Mouse (Mus musculus) thymus, adult 18-20 months (tissue): Measurements from ENCODE around the gene Fxyd1.

Experiments
- DNase-seq, 2 experiments: peaks; one replicate each; pipeline ENCODE4 v3.0.0; 2022; ENCODE audit warnings: mixed read lengths in 2 of 2

The Fxyd1 gene

DNA sequence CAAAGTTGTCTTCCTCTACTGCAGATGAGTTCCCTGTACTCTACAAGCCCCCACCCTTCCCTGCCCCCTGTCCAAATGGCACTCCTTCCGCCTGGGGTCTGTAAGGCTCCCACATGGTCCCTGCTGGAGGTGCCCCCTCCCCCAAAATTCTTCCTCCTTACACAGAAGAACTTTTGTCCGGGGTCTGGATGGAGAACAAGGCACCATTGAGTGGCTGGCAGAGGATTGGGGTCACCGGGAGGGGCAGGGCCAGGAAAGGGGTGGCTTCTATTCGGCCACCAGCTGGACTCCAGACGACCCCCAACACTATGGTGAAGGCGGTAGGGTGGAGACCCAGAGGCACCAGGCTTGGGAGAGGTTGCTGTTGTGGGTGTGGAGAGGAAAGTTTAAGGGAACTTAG is 20.5 kb upstream of the Fxyd1 start:
- DNase-seq = no peak

DNA sequence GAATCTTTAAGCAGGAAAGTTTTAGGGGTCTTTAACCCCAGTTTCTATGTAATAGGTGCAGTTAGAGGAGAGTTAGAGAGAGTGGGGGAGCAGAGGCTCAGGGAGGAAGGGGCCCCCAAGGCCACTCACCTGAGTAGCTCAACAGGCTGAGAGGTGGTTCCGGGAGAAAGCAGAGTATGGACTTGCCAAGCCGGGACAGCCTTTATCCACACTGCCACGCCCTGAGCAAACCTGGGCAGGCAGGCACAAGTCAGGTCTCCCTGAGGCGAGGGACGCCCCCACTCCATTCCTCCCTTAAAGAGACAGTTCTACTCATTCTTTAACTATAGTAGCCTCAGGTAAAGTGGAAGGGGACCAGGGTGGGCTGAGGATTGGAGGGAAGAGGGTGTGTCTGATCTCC is 19.5 kb upstream of the Fxyd1 start, which contains the start of gene Fxyd3:
Gene Fxyd3, minus strand, starts transcription at position 213 of the 400 bp plus-strand sequence.
- no peak for DNase-seq

GRCm38 (mm10) chr7:31074713-31075069 is 17.7 kb upstream of the Fxyd1 start:
- DNase-seq = no peak

- DNase-seq = no peak
These were observed 17.2 kb upstream of the Fxyd1 start for GRCm38 (mm10) chr7:31074061-31074712.

DNA sequence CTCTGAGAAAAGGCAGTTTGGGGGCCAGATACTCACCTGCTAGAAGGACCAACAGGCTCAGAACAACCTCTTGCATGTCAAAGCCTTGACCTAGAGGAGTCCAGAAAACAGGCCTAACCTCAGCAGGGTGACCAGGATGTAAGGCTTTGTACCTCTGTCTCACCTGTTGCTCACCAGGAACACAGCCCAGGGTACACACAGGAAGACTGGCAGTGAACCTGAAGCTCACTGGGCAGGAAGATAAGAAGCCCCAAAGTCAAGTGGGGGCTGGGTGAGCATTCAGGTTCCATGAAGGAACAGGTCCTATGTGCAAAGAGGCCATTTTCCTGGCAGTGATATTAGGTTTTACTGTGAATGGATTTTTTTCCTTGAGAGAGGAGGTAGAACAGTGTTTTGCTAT is 16.5 kb upstream of the Fxyd1 start:
- DNase-seq = no peak

DNA sequence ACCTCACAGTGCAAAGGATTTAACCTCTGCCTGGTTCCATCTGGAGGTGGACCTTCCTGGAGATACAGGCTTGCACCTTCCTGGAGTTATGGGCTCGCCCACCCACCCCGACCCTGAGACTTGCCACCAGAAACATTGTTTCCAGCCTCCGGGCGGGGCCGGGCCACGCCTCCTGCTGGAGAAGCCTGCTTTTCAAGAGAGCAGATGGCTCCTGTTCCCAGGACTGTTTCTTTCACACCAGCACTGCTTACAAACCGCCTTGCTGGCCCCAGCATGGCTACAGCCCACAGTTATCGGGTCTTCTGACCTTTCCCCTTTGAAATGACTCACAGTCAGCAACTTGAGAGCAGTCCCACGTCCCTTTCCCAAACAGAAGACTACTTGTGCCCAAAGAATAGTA is 15.3 kb upstream of the Fxyd1 start:
- DNase-seq = no peak

DNA sequence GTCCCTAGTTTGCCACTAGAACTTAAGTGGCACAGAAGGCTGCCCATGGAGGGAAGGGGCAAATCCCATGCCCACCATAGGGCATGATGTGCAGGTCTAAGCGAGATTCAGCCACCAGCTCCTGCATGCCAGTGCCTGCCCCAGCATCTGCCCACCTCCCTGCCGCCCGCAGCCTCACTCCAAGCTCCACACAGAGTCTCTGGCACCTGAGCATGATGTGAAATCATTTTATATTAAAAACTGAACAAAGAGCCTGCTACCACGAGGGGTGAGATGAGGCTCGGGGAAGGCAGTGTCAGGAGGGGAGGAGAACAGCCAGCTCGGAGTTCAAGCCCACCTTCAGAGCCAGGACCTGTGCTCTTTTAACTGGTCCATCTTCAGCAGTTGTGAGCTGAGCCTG is 13.3 kb upstream of the Fxyd1 start:
- DNase-seq = no peak

GRCm38 (mm10) chr7:31069491-31069890 is 12.5 kb upstream of the Fxyd1 start:
- no peak for DNase-seq

DNA sequence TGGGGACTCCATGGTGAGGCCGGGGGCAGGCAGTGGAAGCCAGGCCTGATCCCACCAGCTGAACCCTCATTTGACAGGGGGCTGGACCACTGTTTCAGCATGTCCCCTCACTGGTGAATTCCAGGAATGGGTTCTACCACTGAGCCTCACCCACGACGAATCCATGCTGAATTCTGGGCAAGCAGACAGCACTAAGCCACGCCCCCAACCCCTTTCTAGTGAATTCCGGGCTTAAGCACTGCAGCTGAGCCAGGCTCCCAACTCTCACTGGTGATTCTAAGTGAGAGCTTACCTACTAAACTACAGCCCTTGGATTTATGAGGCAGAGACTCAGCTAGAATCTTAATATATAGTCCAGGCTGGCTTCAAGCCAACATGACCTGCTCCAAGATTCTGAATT is 10.8 kb upstream of the Fxyd1 start:
- DNase-seq = no peak

DNA sequence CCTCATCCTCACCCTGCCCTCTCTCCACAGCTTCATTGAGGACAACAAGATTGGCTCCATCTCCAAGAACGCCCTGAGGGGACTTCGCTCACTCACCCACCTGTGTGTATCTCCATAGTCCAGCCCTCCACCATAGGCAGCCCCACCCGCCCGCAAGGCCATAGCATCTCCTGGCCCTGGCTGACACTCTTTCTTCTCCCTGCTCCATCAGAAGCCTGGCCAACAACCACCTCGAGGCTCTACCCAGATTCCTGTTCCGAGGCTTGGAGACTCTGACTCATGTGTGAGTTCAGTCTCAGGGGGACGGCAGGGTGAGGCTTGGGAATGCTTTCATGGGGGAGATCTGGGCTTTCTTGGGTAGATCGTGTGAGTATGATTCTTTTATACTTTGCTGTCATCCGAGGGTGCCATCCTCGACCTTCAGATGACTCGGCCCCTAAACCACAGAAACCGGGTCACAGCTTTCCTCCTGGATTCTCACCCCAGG is 6.1 kb upstream of the Fxyd1 start:
- DNase-seq = no peak

- no peak for DNase-seq
These were observed 3.6 kb upstream of the Fxyd1 start for GRCm38 (mm10) chr7:31060621-31061010.

GRCm38 (mm10) chr7:31059919-31060620 is 3.1 kb upstream of the Fxyd1 start:
- no peak for DNase-seq

DNA sequence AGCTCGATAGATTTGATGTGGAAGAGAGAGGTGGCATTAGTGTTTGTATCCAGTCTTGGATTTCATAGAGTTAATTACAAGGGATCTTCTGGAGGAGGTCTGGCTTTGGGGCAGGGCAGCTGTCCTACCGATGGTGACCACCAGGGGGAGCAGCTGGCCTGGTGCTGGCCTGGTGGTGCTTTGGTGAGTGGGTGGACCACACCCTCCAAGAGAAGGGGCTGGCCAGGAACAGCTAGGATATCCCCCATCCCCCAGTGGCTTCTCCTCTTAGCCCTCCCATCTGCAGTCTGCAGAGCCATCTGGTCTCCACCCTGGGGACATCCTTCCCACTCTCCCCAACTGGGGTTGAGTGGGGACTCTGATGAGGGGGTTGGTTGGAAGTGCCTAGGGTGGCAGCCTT is 2.1 kb upstream of the Fxyd1 start, which contains the start of gene Lgi4:
Gene Lgi4, plus strand, starts transcription at position 235 of the 400 bp plus-strand sequence.
- no peak for DNase-seq

DNA sequence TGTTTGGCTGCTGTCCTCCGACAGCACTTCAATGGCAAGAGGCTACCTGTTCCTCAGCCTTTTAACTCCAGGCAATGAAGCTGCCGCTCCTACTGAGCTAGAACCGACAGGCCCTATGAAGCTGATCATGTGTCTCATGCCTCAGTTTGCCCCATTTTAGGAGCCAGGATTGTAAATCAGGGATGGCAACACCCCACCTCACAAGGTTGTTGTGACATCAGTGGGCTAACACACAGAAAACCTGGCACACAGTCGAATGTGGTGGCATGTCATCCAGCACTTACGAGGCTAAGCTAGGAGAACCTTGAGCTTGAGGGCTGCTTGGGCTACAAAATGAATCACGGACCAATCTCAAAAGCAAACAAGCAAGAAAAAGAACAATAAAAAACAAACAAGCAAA is 1.2 kb upstream of the Fxyd1 start:
- no peak for DNase-seq

GRCm38 (mm10) chr7:31057730-31058129 is 731 bp upstream of the Fxyd1 start:
- no peak for DNase-seq

- DNase-seq = no peak
These were observed 551 bp downstream of the Fxyd1 start for GRCm38 (mm10) chr7:31056448-31056847.

DNA sequence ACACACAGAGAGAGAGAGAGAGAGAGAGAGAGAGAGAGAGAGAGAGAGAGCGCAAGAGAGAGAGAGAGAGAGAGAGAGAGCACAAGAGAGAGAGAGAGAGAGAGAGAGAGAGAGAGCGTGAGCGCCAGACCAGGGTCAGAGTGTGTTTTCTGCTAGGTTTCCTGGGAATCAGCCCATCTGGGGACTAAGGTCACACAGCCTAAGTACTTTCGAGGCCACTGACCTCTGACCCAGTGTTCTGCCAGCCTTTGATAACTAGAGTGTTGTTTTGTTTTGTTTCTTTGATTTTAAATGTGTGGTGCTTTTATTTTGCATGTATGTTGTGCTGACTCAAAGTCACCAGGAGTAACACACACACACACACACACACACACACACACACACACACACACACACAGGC is 1.1 kb downstream of the Fxyd1 start:
- no peak for DNase-seq

DNA sequence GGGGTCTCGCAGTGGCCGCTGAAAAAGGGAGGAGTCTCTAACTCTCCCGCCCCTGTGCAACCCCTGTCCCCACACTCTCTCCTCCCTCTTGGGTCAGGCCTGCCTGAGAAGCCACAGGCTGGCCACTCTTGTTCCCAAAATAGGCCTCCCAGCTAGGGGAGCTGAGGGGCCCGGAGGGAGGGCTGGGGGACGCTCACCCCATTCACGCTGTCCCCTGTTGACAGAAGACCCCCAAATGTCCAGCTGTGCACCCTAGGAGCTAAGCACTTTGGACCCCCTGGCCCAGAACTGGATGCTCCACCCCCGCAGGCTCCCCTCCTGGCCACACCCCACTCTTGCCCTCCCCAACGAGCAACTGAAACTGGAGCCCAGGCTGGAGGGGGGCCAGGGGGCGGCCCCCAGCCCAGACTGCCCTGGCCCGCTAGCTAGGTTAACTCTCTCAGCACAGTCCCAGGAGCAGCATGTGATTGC is 1.6 kb downstream of the Fxyd1 start:
- no peak for DNase-seq

DNA sequence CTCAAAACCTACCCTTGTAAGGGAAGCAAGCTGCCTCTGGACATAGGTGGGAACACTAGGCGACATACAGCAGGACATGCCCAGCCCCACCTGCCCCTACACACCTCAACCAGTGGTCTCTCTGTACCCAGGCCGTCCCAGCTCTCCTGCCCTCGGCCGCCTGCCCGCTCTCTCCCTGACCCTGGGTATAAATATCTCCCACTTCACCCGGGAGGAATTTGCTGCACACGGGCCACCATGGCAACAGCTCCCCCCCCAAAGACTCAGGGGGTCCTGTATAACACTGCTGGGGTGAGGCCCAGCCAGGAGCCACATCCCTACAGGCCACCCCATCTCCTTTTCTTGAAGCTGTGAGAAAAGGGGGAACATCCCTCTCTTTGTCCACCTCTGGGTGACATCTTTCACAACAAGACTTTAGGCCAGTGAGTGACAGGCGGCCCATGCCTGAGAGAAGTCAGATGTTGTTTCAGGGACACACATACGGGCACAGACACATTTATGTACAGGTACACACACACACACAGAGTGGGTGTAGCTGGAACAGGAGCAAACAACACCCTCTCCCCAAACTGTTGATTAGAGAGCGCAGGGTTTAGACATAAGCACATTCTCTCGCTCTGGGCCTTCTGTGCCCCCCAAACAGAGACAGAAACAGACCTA is 2.2 kb downstream of the Fxyd1 start:
- DNase-seq = no peak

DNA sequence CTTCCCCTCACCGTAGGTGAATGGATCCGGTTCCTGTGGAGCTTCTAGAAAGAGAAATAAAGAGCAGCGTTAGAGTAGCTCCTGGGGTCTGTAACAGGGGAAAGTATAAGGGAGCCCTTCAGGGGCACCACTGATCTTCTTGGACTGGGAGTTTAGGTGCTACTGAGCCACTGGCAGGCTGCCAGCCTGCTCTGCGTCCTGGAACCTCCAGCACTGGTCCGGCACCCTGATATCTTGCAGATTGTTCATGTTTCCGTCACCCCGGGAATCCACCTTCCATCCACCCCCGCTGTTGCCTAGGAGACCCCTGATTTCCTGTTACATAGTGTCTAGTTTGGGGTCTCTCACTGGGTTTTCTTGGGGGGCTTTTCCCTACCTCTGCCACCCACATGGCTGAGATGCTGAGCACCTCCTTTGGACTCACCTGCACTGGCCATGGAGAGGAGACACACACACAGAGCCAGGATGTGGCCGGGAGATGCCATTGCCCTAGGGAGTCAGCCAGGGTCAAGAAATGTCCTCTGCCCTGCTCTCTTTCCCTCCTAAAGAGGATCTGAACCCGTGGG is 3.0 kb downstream of the Fxyd1 start:
- no peak for DNase-seq

GRCm38 (mm10) chr7:31052636-31053434 is 4.2 kb downstream of the Fxyd1 start:
- DNase-seq = no peak

DNA sequence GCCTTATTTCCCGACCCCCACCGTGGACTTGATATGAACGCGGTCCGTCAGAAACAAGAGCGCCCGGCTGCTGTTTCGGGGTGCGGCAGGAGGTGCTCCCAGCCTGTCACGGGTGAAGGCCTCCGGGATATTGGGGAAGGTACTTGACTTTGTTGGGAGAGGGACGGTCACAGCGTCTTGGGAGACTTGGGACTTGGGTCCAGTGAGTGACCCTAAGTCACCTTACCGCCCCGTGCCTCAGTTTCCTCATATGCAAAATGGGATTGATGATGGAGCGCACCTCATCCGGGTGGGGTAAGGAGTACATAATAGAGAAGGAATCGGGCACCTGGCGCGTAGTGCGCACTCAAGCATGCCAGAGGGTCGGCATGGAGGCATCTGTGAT is 4.8 kb downstream of the Fxyd1 start:
- DNase-seq = no peak
